Comparison of ENCODE assay signal across 21 mouse cellular contexts in genomic region chr8:78709948-78710644, GRCm38 (mm10).
"Had no signal": no experiment of that assay in that cellular context is flagged by ENCODE, and none has a peak within 500 bp of the region (broad histone marks: within the 10 kb centered on the region; RNA-seq: fewer than 3 reads in every experiment).

No protein-coding gene starts in this region.

- H3K4me3 ChIP-seq: kidney, embryonic 15.5 days; left cerebral cortex, adult 2 months; limb, embryonic 12.5 days; limb, embryonic 15.5 days; midbrain, embryonic 12.5 days; midbrain, embryonic 15.5 days; stomach, embryonic 15.5 days had no signal

- H3K27ac ChIP-seq: kidney, embryonic 15.5 days; left cerebral cortex, adult 2 months; limb, embryonic 12.5 days; limb, embryonic 15.5 days; liver, embryonic 14.5 days; macrophage; midbrain, embryonic 12.5 days; midbrain, embryonic 15.5 days; stomach, embryonic 15.5 days had no signal

- H3K4me1 ChIP-seq: kidney, embryonic 15.5 days; limb, embryonic 15.5 days; midbrain, embryonic 15.5 days; stomach, embryonic 15.5 days had no signal

- H3K36me3 ChIP-seq: limb, embryonic 12.5 days; limb, embryonic 15.5 days; midbrain, embryonic 15.5 days; stomach, embryonic 15.5 days had no signal

- H3K27me3 ChIP-seq: kidney, embryonic 15.5 days; limb, embryonic 12.5 days; limb, embryonic 15.5 days; midbrain, embryonic 12.5 days; midbrain, embryonic 15.5 days; stomach, embryonic 15.5 days had no signal

- H3K4me2 ChIP-seq: kidney, embryonic 15.5 days; limb, embryonic 12.5 days; limb, embryonic 15.5 days; liver, embryonic 11.5 days; lung, embryonic 14.5 days; midbrain, embryonic 12.5 days; midbrain, embryonic 15.5 days; stomach, embryonic 15.5 days had no signal

- H3K9ac ChIP-seq: kidney, embryonic 15.5 days; limb, embryonic 12.5 days; limb, embryonic 15.5 days; liver, embryonic 14.5 days; liver, postnatal 0 days; lung, embryonic 14.5 days; midbrain, embryonic 12.5 days; midbrain, embryonic 15.5 days; stomach, embryonic 15.5 days had no signal

- ATAC-seq: liver, postnatal 0 days; lung, postnatal 0 days; midbrain, embryonic 15.5 days had no signal

- H3K9me3 ChIP-seq: kidney, embryonic 15.5 days; limb, embryonic 12.5 days; limb, embryonic 15.5 days; midbrain, embryonic 12.5 days; midbrain, embryonic 15.5 days; stomach, embryonic 15.5 days had no signal

- DNase-seq: kidney, adult 8-10 months; kidney, postnatal 10 days; kidney, postnatal 36 days; layer of hippocampus, postnatal 36 days; liver, postnatal 0 days; lung, embryonic 14.5 days; retina, postnatal 1 day; right cerebral cortex, postnatal 25 days; spleen, adult 18-20 months; thymus, postnatal 36 days had no signal
